Mouse (Mus musculus) heart, postnatal 0 days (tissue): Measurements from ENCODE around the gene BC004004.

Source experiments
- CTCF ChIP-seq: IDR thresholded peaks from 2 replicates; pipeline ENCODE4 v1.5.1; 2016; ENCODE audit warnings: antibody characterized with exemption, control low read depth, low read depth
- EP300 ChIP-seq: IDR thresholded peaks from 2 replicates; pipeline ENCODE4 v1.6.1; 2016; ENCODE audit warnings: antibody characterized with exemption, low read depth

- TF ChIP-seq EP300 (no peak), CTCF (no peak)
Observed at GRCm38 (mm10) chr17:29291793-29292192, 23.2 kb downstream of the BC004004 start.
